In the genomic region with DNA sequence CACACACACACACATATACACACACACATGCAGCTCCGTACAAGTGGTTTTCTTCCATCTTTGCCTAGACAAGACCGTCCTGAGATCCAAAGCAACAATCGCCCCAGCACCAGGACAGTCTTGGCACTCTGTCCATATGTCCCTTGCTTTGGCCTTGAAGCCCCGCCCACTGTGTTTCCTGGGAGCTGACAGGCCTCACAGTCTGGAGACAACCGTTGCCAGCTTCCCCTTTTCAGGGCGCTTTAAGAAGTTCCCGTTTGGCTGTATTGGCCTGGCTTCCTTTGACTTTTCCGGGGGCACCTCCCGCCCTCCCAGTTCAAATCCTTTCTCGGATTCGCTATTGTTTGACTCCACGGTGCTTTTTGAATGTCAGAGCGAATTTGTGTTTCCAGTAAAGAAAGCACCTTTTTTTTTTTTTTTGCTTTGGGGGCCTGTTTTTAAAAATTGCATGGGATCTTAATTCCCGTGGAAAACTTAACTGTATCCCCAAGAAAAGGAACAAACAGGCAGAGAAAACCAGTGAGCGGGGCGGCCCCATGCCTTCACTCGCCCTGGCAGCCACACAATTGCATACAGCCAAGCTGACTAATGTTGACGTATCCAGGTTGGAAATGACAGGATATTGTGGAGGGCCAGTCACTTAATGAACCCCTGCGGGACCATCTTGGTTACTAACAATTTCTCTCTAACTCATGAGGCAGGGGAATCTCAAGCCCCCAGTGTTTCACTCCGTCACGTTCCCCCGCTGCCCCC, we compare ENCODE assay signal across 8 mouse cellular contexts.
DNase-seq lines count a peak whose midpoint lies in the region; ATAC-seq and TF ChIP-seq lines count a peak whose summit lies in the region.

No protein-coding gene starts in this region.

- 0 out of 2 replicates have a peak overlapping the region, but pooled peaks have one; percentile 47 for H3K9ac ChIP-seq in hindbrain, embryonic 13.5 days
- no peak overlapping the region for H3K9ac ChIP-seq in liver, embryonic 13.5 days

- peak overlapping the region; percentile 15; the same call in 1 of the 2 replicates for H3K4me3 ChIP-seq in bone marrow macrophage, adult 2 months (ENCODE audit: insufficient read depth, low read length)
- H3K4me3 ChIP-seq in gastrocnemius, adult 2 months: peak overlapping the region; percentile 55
- H3K4me3 ChIP-seq in hindbrain, embryonic 13.5 days: no peak overlapping the region
- no peak overlapping the region for H3K4me3 ChIP-seq in liver, embryonic 13.5 days (replicated peaks)

- no peak for TF ChIP-seq POLR2A in bone marrow macrophage, adult 2 months (IDR thresholded peaks at IDR 0.05; ENCODE audit: borderline replicate concordance, low read depth, low read length)

- peak; percentile 2 for DNase-seq in cerebellum, adult 9-10 months
- DNase-seq in cerebellum, adult 11 months: no peak
- peak; percentile 49 for DNase-seq in gastrocnemius, adult 2 months
- peak; percentile 4 for DNase-seq in liver, embryonic 13.5 days
- peak; percentile 32 for DNase-seq in neural tube, embryonic 10.5 days (ENCODE audit: extremely low spot score, low spot score)
- DNase-seq in thymus, postnatal 25 days: no peak

- WGBS in hindbrain, embryonic 13.5 days: 14% methylated on average over 22 of the region's 22 CpGs
- 33% methylated on average over 22 of the region's 22 CpGs for WGBS in liver, embryonic 13.5 days (ENCODE audit: insufficient replicate concordance)

- no peak for TF ChIP-seq CTCF in bone marrow macrophage, adult 2 months (IDR thresholded peaks at IDR 0.05; ENCODE audit: low read depth, low read length)
- no peak for TF ChIP-seq CTCF in gastrocnemius, adult 2 months (IDR thresholded peaks at IDR 0.05)

- peaks cover 23% of the 10 kb centered on the region for H3K27me3 ChIP-seq in hindbrain, embryonic 13.5 days
- H3K27me3 ChIP-seq in liver, embryonic 13.5 days: no peaks in the 10 kb centered on the region

- intact Hi-C loops in gastrocnemius, adult 2 months (cut with DNase I): no loop called here

- H3K36me3 ChIP-seq in hindbrain, embryonic 13.5 days: no peaks in the 10 kb centered on the region
- no peaks in the 10 kb centered on the region for H3K36me3 ChIP-seq in liver, embryonic 13.5 days

- peak; percentile 86 for ATAC-seq in hindbrain, embryonic 13.5 days (ENCODE audit: low FRiP score)
- 0 out of 2 replicates have a peak, but pooled peaks have one; percentile 29 for ATAC-seq in liver, embryonic 13.5 days (ENCODE audit: low read depth)

- peak overlapping the region; percentile 79 for H3K27ac ChIP-seq in bone marrow macrophage, adult 2 months (ENCODE audit: insufficient read depth, low read depth, low read length)
- H3K27ac ChIP-seq in gastrocnemius, adult 2 months: no peak overlapping the region
- H3K27ac ChIP-seq in hindbrain, embryonic 13.5 days: peak overlapping the region; percentile 30
- no peak overlapping the region for H3K27ac ChIP-seq in liver, embryonic 13.5 days

- no peaks in the 10 kb centered on the region for H3K9me3 ChIP-seq in hindbrain, embryonic 13.5 days
- no peaks in the 10 kb centered on the region for H3K9me3 ChIP-seq in liver, embryonic 13.5 days (replicated peaks)

- peak overlapping the region; percentile 37 for H3K4me2 ChIP-seq in hindbrain, embryonic 13.5 days
- H3K4me2 ChIP-seq in liver, embryonic 13.5 days: 0 out of 2 replicates have a peak overlapping the region, but pooled peaks have one; percentile 10

- peaks cover 11% of the 10 kb centered on the region for H3K4me1 ChIP-seq in bone marrow macrophage, adult 2 months (ENCODE audit: control insufficient read depth, insufficient read depth, low read length)
- H3K4me1 ChIP-seq in hindbrain, embryonic 13.5 days (replicated peaks): peaks cover 37% of the 10 kb centered on the region
- H3K4me1 ChIP-seq in liver, embryonic 13.5 days (replicated peaks): no peaks in the 10 kb centered on the region; the same call in 1 of the 2 replicates

Comparison
In these comparisons a context has a peak if more than half of its experiments do, and no peak if none do; other contexts are left out.
1. DNase-seq: peak in cerebellum, adult 9-10 months (single experiment), gastrocnemius, adult 2 months (single experiment), liver, embryonic 13.5 days (single experiment) and neural tube, embryonic 10.5 days (single experiment); none in cerebellum, adult 11 months (single experiment) and thymus, postnatal 25 days (single experiment).
2. H3K27ac ChIP-seq: peak in bone marrow macrophage, adult 2 months (single experiment) and hindbrain, embryonic 13.5 days (single experiment); none in gastrocnemius, adult 2 months (single experiment) and liver, embryonic 13.5 days (single experiment).
3. H3K4me3 ChIP-seq: peak in bone marrow macrophage, adult 2 months (single experiment) and gastrocnemius, adult 2 months (single experiment); none in hindbrain, embryonic 13.5 days (single experiment) and liver, embryonic 13.5 days (single experiment).